ENCODE assay signal across 15 mouse cellular contexts in genomic region chr3:32822620-32823019, GRCm38 (mm10). TPM values are rescaled to one million over a fixed set of nuclear protein-coding genes. Genes with fewer than 3 reads are reported as not detected.
DNase-seq lines count a peak whose midpoint lies in the region; ATAC-seq and TF ChIP-seq lines count a peak whose summit lies in the region.
"Had no signal": no experiment of that assay in that cellular context is flagged by ENCODE, and none has a peak within 500 bp of the region (broad histone marks: within the 10 kb centered on the region; RNA-seq: fewer than 3 reads in every experiment).

No protein-coding gene starts in this region.

- H3K4me1 ChIP-seq in ES-Bruce4 (ENCODE audit: control insufficient read depth, insufficient read depth, low read length), result peaks cover 4% of the 10 kb centered on the region
- H3K4me1 ChIP-seq in ES-E14 (ENCODE audit: control insufficient read depth in 2 of 2, insufficient read depth in 2 of 2, low read length in 2 of 2, poor library complexity in 1 of 2), result peaks cover 6 to 20% of the 10 kb centered on the region in 2 experiments
- H3K4me1 ChIP-seq in lung, embryonic 15.5 days, result peaks cover 20% of the 10 kb centered on the region

- TF ChIP-seq CTCF in ES-Bruce4 (IDR thresholded peaks at IDR 0.05; ENCODE audit: low read depth, low read length), result no peak

- peaks cover 1% of the 10 kb centered on the region for H3K27me3 ChIP-seq in ES-Bruce4 (ENCODE audit: control insufficient read depth, insufficient read depth, low read length, poor library complexity, severe bottlenecking)
- H3K27me3 ChIP-seq in lung, embryonic 15.5 days, result no peaks in the 10 kb centered on the region; the same call in 1 of the 2 replicates

- no peak overlapping the region for H3K4me3 ChIP-seq in ES-Bruce4 (ENCODE audit: low read depth, low read length)
- no peak overlapping the region for H3K4me3 ChIP-seq in ES-E14 (ENCODE audit: insufficient read depth in 1 of 2, low read depth in 1 of 2, low read length in 2 of 2, poor library complexity in 1 of 2, severe bottlenecking in 1 of 2)
- no peak overlapping the region for H3K4me3 ChIP-seq in lung, embryonic 15.5 days
- H3K4me3 ChIP-seq: erythroblast, embryonic 14.5 days had no signal

- no peaks in the 10 kb centered on the region for H3K36me3 ChIP-seq in ES-Bruce4 (ENCODE audit: control insufficient read depth, insufficient read depth, low read length, poor library complexity, severe bottlenecking)
- H3K36me3 ChIP-seq in ES-E14 (ENCODE audit: control insufficient read depth, insufficient read depth, low read length, poor library complexity, severe bottlenecking), result no peaks in the 10 kb centered on the region; the same call in 1 of the 2 replicates
- no peaks in the 10 kb centered on the region for H3K36me3 ChIP-seq in lung, embryonic 15.5 days

- no peak overlapping the region for H3K27ac ChIP-seq in ES-Bruce4 (ENCODE audit: insufficient read depth, low read length)
- H3K27ac ChIP-seq in ES-E14 (ENCODE audit: insufficient read depth, low read depth, low read length, poor library complexity, severe bottlenecking), result no peak overlapping the region
- H3K27ac ChIP-seq in lung, embryonic 15.5 days, result peak overlapping the region; percentile 25; the same call in 1 of the 2 replicates
- H3K27ac ChIP-seq: liver, embryonic 14.5 days had no signal

- no peak for TF ChIP-seq POLR2A in ES-Bruce4 (IDR thresholded peaks at IDR 0.05; ENCODE audit: insufficient read depth, low read length)

- H3K4me2 ChIP-seq in lung, embryonic 15.5 days, result no peak overlapping the region; the same call in 1 of the 2 replicates

- TF ChIP-seq EP300 in ES-Bruce4 (IDR thresholded peaks at IDR 0.05; ENCODE audit: insufficient read depth, low read depth, low read length), result peak; percentile 57; the same call in 1 of the 2 replicates

- no peak for DNase-seq in ES-E14 (ENCODE audit: low read depth, low spot score)
- peak; percentile 60 to 63 for DNase-seq in heart, adult 9 months (ENCODE audit: low spot score in 2 of 2)
- no peak for DNase-seq in ovary, postnatal 10 days (ENCODE audit: low spot score)
- DNase-seq in cerebellum, postnatal 4 days (ENCODE audit: low spot score in 2 of 2), result no peak
- no peak for DNase-seq in ovary, postnatal 36 days (ENCODE audit: low spot score)
- no peak for DNase-seq in left cerebral cortex, adult 11 months (ENCODE audit: low spot score)
- DNase-seq: adrenal gland, adult 8-10 months; cerebellum, adult 11-12 months; kidney, adult 8-10 months; thymus, postnatal 25 days had no signal

- no peak for ATAC-seq in lung, embryonic 15.5 days (ENCODE audit: borderline replicate concordance, extremely low read depth, low FRiP score, low TSS enrichment)

- in situ Hi-C loops in ES-E14 (cut with MboI; ENCODE audit: low sequenced_read_pairs in 2 of 2, unreplicated experiment in 2 of 2), result no loop called here

- 22% methylated on average over 3 of the region's 3 CpGs for WGBS in lung, embryonic 15.5 days

- no peaks in the 10 kb centered on the region for H3K9me3 ChIP-seq in ES-Bruce4 (replicated peaks; ENCODE audit: control insufficient read depth, insufficient read depth, low read length, poor library complexity, severe bottlenecking)
- H3K9me3 ChIP-seq in ES-E14 (ENCODE audit: control insufficient read depth, insufficient read depth, low read depth, low read length), result no peaks in the 10 kb centered on the region
- H3K9me3 ChIP-seq in lung, embryonic 15.5 days, result no peaks in the 10 kb centered on the region

- no peak overlapping the region for H3K9ac ChIP-seq in ES-Bruce4 (ENCODE audit: low read depth, poor library complexity, severe bottlenecking)
- H3K9ac ChIP-seq in ES-E14 (ENCODE audit: insufficient read depth, low read depth, low read length, poor library complexity, severe bottlenecking), result no peak overlapping the region
- no peak overlapping the region for H3K9ac ChIP-seq in lung, embryonic 15.5 days
- H3K9ac ChIP-seq: liver, embryonic 14.5 days had no signal

TF ChIP-seq in ES-E14, 5 proteins besides CTCF, POLR2A, EP300 and RAD21:
- TF ChIP-seq MAFK (IDR thresholded peaks at IDR 0.05; ENCODE audit: insufficient read depth, low read depth, low read length) (0 out of 2 replicates have a peak, but pooled peaks have one; percentile 30), ZC3H11A (IDR thresholded peaks at IDR 0.05; ENCODE audit: borderline replicate concordance, low read depth, low read length) (no peak), HCFC1 (IDR thresholded peaks at IDR 0.05; ENCODE audit: borderline replicate concordance, insufficient read depth, low read length) (no peak), CHD2 (IDR thresholded peaks at IDR 0.05; ENCODE audit: low read depth, low read length) (no peak), ZNF384 (IDR thresholded peaks at IDR 0.05; ENCODE audit: low read depth, low read length) (no peak)

RNA-seq across cellular contexts. Expression of gene Usp13, which starts 5.3 kb away (rescaled TPM):
- 4.0 and 5.5 TPM in 2 replicates for polyA plus RNA-seq in ES-Bruce4 (2011; ENCODE audit: insufficient read depth, insufficient read length, low read depth, missing spikeins)
- 6.2 TPM in 2 replicates for total RNA-seq in ES-E14 (2012; rRNA removed)
- 4.9 and 6.2 TPM in 2 replicates for polyA plus RNA-seq in lung, embryonic 15.5 days (2015; fragmentation: Nextera tagmentation; extraction: Ambion mirVana)
- total RNA-seq: MEL had no signal
- polyA plus RNA-seq: erythroblast, embryonic 14.5 days had no signal

Comparison
In these comparisons a context has a peak if more than half of its experiments do, and no peak if none do; other contexts are left out.
1. DNase-seq: peak in heart, adult 9 months (2 of 2); none in ES-E14 (single experiment), ovary, postnatal 10 days (single experiment), cerebellum, postnatal 4 days (0 of 2), ovary, postnatal 36 days (single experiment) and left cerebral cortex, adult 11 months (single experiment).